Mouse (Mus musculus) cerebral cortex, adult 2 months (tissue): ENCODE results near the gene Slc16a9.

Source experiments
- WGBS: fragments of 180-500 bp; shearing (Covaris S2); methylation state at CpG from one replicate; pipeline ENCODE4 v1.1.7; 2018; 5-methylcytosine and 5-hydroxymethylcytosine counted together

Slc16a9 gene

GRCm38 (mm10) chr10:70244921-70245558 is at the start of gene Slc16a9:
TSS of gene Slc16a9 (plus strand) at chr10:70245100.
- under 1% methylated on average over 54 of the region's 54 CpGs for WGBS

- 74% methylated on average over 7 of the region's 7 CpGs for WGBS
These were observed 49.6 kb upstream of the Slc16a9 start for GRCm38 (mm10) chr10:70195279-70195678.

GRCm38 (mm10) chr10:70195786-70196185 is 49.1 kb upstream of the Slc16a9 start:
- WGBS: 53% methylated on average over 7 of the region's 7 CpGs

GRCm38 (mm10) chr10:70196666-70197065 is 48.2 kb upstream of the Slc16a9 start:
- WGBS: 84% methylated on average over 6 of the region's 6 CpGs

- WGBS: 66% methylated on average over 2 of the region's 2 CpGs
These were observed 47.3 kb upstream of the Slc16a9 start for GRCm38 (mm10) chr10:70197601-70198000.

- 66% methylated on average over 6 of the region's 6 CpGs for WGBS
These were observed 46.9 kb upstream of the Slc16a9 start for GRCm38 (mm10) chr10:70198012-70198411.

- WGBS: 77% methylated on average over 7 of the region's 7 CpGs
These were observed 45.9 kb upstream of the Slc16a9 start for GRCm38 (mm10) chr10:70198951-70199463.

- 75% methylated on average over 6 of the region's 6 CpGs for WGBS
These were observed 45.3 kb upstream of the Slc16a9 start for GRCm38 (mm10) chr10:70199466-70200210.

GRCm38 (mm10) chr10:70200889-70201500 is 43.9 kb upstream of the Slc16a9 start:
- 28% methylated on average over 12 of the region's 12 CpGs for WGBS

- WGBS: 48% methylated on average over 17 of the region's 17 CpGs
These were observed 40.1 kb upstream of the Slc16a9 start, which contains the start of gene Mrln for GRCm38 (mm10) chr10:70204505-70205399. TSS of gene Mrln (plus strand) at chr10:70204664.

- WGBS: 86% methylated on average over 9 of the region's 9 CpGs
These were observed 33.6 kb upstream of the Slc16a9 start for GRCm38 (mm10) chr10:70211281-70211680.

- 82% methylated on average over 5 of the region's 5 CpGs for WGBS
These were observed 23.9 kb upstream of the Slc16a9 start for GRCm38 (mm10) chr10:70220971-70221370.

GRCm38 (mm10) chr10:70222231-70222630 is 22.7 kb upstream of the Slc16a9 start:
- 97% methylated on average over 8 of the region's 8 CpGs for WGBS

- WGBS: 90% methylated on average over 6 of the region's 6 CpGs
These were observed 20.3 kb upstream of the Slc16a9 start for GRCm38 (mm10) chr10:70224571-70224970.

GRCm38 (mm10) chr10:70225760-70226159 is 19.1 kb upstream of the Slc16a9 start:
- WGBS: 71% methylated on average over 6 of the region's 6 CpGs

GRCm38 (mm10) chr10:70230352-70230751 is 14.5 kb upstream of the Slc16a9 start:
- WGBS: 77% methylated on average over 6 of the region's 6 CpGs

- WGBS: 68% methylated on average over 2 of the region's 2 CpGs
These were observed 7.0 kb upstream of the Slc16a9 start for GRCm38 (mm10) chr10:70237936-70238335.

GRCm38 (mm10) chr10:70242751-70243444 is 2.0 kb upstream of the Slc16a9 start:
- 79% methylated on average over 8 of the region's 8 CpGs for WGBS

- 3% methylated on average over 16 of the region's 16 CpGs for WGBS
These were observed 652 bp downstream of the Slc16a9 start for GRCm38 (mm10) chr10:70245559-70245945.

- 48% methylated on average over 9 of the region's 9 CpGs for WGBS
These were observed 1.2 kb downstream of the Slc16a9 start for GRCm38 (mm10) chr10:70246076-70246475.

GRCm38 (mm10) chr10:70250354-70250753 is 5.5 kb downstream of the Slc16a9 start:
- 85% methylated on average over 4 of the region's 4 CpGs for WGBS
